Mouse (Mus musculus) small intestine, adult 2 months (tissue): Measurements from ENCODE around the gene Glycam1.

Experiments used
- CTCF ChIP-seq: fragments of 200-500 bp; IDR thresholded peaks from 2 replicates; pipeline ENCODE4 v1.5.1; 2012; ENCODE audit warnings: low read depth, mild to moderate bottlenecking, control low read depth, inconsistent platforms, low read length, moderate library complexity, mixed read lengths; ENCODE audit not compliant: insufficient replicate concordance, insufficient read length; ENCODE audit errors: extremely low read depth
- POLR2A ChIP-seq: fragments of 200-500 bp; IDR thresholded peaks from 2 replicates; pipeline ENCODE4 v1.6.1; 2012; ENCODE audit warnings: low read depth, mild to moderate bottlenecking, control low read depth, inconsistent platforms, low read length, moderate library complexity

GRCm38 (mm10) chr15:103537011-103537821 lies 27.7 kb downstream of the Glycam1 start:
- TF ChIP-seq POLR2A, result no peak
- no peak for TF ChIP-seq CTCF
